Mouse (Mus musculus): ENCODE results near the gene Gm17617. TPM values are rescaled to one million over a fixed set of nuclear protein-coding genes. Genes with fewer than 3 reads are reported as not detected.

Gm17617 gene
- not detected for polyA plus RNA-seq (2014; fragmentation: Illumina TruSeq; extraction: RNeasy Lipid Tissue Mini Kit (QIAGEN cat#74804); ENCODE audit: low read depth, low replicate concordance)

DNA sequence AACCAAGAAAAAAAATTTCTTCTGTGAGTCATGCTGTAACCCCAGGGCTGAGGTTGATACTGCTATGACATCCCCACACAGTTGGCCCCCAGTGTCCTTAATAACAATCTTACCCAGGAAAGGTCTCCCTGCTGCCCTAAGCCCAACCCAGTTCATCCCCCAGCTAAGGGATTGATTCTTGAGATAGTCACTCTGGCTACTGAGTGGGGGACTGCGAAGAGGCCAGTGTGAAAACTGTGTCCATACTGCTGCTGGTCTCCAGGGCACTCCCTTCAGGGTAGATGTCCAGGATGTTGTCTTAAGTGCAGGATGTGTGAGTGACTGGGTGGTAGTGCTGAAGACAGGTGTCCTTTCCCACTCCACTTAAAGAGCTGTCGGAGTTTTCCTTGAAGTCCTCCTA is at the start of gene Gm17617:
Gene Gm17617 (minus strand): TSS at position 101 of the 400 bp plus-strand sequence.

DNA sequence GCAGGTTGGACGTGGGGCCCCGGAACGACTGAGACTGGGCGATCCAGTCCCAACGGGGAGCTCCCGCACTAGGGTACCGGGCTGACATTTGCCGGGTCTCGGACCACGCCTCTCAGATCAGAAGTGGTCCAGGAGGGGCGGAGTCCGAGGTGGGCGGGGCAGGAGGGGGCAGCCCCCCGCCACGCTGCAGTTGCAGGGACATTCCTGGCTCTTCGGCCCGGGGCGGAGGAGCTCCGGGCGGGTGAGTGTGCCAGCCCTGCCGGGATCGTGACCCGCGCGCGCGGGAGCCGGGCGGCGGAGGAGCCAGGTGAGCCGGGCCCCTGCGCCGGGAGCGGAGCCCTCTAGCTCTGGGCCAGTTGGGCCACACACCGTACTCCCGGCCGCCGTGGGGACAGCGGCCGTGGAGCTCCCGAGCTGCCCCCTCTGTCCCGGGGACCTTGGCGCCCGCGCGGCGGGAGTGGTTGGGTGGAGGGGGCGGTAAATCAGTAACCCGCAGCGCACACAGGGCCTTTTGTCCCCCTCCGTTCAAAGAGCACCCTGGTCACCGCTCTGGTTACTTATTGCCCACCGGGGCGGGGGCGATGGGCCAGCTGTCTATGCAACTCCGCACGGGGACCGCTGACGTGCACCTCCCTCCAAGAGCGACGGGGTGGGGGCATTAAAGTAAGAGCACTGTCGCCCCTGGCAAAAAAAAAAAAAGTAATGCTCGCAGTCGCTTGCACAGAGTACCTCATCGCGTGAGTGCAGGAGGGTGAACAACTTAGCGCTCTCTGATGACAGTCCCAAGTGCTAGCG is 19.5 kb upstream of the Gm17617 start, which contains the start of gene Fgfr4:
Gene Fgfr4 (plus strand): TSS at position 20 of the 795 bp plus-strand sequence.

DNA sequence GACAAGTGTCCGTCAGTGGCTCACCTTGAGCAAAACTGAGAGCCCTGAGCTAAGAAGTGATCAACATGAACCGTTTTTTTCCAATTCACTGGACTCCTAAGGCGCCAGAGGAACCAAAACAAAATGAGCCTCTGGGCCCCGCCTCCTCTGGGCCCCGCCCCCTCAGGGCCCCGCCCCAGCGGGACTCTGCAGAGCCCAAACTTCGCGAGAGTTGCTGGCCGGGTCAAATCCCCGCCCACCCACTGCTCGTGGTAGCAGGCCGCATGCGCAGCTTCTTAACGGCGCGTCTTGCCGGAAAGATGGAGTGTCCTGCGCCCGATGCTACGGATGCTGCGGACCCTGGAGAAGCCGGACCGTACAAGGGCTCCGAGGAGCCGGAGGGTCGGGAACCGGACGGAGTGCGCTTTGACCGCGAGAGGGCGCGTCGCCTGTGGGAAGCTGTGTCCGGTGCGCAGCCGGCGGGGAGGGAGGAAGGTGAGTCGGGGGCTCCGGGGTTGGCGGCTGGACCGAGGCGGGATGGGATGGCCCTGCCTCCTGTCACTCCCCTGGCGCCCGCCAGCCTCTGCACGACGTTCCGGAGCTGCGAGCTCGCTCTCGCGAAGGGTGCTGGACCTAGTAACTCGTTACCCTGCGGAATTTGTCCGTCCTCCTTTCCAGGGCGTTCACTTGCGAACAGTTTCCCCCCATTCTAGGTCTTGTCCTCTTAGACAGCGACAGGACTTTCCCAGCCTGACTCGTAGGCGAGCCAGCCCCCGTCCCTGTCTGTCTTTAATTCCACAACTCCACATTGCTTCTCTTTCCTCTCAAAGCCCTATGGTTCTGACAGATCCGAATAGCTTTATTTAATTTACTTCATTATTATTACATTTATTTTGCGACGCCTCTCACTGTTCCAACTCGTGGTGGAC is 28.0 kb downstream of the Gm17617 start, which contains the start of gene Zfp346:
Gene Zfp346 (plus strand): TSS at position 267 of the 908 bp plus-strand sequence.

DNA sequence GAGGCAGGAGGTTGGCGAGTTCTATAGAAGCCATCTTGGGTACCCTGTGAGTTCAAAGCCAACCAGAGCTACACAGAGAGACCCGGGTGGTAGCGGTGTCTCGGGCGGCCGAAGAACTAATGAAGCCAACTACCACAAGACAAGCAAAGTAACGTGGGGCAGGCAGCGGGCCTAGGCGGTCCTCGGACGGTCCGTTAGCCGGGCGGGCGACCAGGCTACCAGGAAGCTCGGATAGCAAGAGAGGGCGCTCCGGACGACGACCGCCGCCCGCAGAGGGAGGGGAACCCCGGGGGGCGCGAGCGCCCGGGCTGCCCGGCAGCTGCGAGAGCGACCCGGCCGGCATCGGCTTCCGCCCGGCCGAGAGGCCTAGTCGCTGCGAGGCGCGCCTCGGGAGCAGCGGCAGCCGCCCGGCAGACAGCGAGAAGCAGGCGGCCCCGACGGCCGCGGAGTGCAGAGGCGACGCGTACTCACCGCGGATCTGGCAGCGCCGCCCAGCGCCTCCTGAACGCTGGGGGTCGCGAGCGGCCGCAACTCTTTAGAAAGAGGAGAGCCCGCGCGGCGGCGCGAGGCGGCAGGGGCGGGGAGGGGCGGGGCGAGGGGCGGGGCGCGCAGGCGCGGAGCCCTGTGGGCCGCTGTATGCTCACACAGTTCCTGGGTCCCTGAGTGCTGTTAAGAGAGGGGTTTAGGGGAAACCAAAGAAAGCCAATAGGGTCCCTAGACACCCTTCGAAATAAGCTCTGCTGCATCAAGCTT is 33.4 kb downstream of the Gm17617 start, which contains the start of gene Uimc1:
Gene Uimc1 (minus strand): TSS at position 575 of the 753 bp plus-strand sequence.

Other genes with a start within 250 kb of the Gm17617 start
- not detected for gene Unc5a, start 184.1 kb downstream of the Gm17617 start, polyA plus RNA-seq (2014; fragmentation: Illumina TruSeq; extraction: RNeasy Lipid Tissue Mini Kit (QIAGEN cat#74804); ENCODE audit: low read depth, low replicate concordance)
- gene Hk3, start 112.2 kb downstream of the Gm17617 start, polyA plus RNA-seq (2014; fragmentation: Illumina TruSeq; extraction: RNeasy Lipid Tissue Mini Kit (QIAGEN cat#74804); ENCODE audit: low read depth, low replicate concordance) = not detected
- gene Uimc1, start 33.2 kb downstream of the Gm17617 start, polyA plus RNA-seq (2014; fragmentation: Illumina TruSeq; extraction: RNeasy Lipid Tissue Mini Kit (QIAGEN cat#74804); ENCODE audit: low read depth, low replicate concordance) = 60.6 TPM
- gene Zfp346, start 28.2 kb downstream of the Gm17617 start, polyA plus RNA-seq (2014; fragmentation: Illumina TruSeq; extraction: RNeasy Lipid Tissue Mini Kit (QIAGEN cat#74804); ENCODE audit: low read depth, low replicate concordance) = 5.1 TPM
- gene Fgfr4, start 19.1 kb upstream of the Gm17617 start, polyA plus RNA-seq (2014; fragmentation: Illumina TruSeq; extraction: RNeasy Lipid Tissue Mini Kit (QIAGEN cat#74804); ENCODE audit: low read depth, low replicate concordance) = 0.35 TPM
- gene Nsd1, start 76.2 kb upstream of the Gm17617 start, polyA plus RNA-seq (2014; fragmentation: Illumina TruSeq; extraction: RNeasy Lipid Tissue Mini Kit (QIAGEN cat#74804); ENCODE audit: low read depth, low replicate concordance) = 79.5 TPM
- gene Prelid1, start 187.0 kb upstream of the Gm17617 start, polyA plus RNA-seq (2014; fragmentation: Illumina TruSeq; extraction: RNeasy Lipid Tissue Mini Kit (QIAGEN cat#74804); ENCODE audit: low read depth, low replicate concordance) = 10.2 TPM
- 13.6 TPM for gene Rab24, start 188.4 kb upstream of the Gm17617 start, polyA plus RNA-seq (2014; fragmentation: Illumina TruSeq; extraction: RNeasy Lipid Tissue Mini Kit (QIAGEN cat#74804); ENCODE audit: low read depth, low replicate concordance)
- gene Mxd3, start 196.3 kb upstream of the Gm17617 start, polyA plus RNA-seq (2014; fragmentation: Illumina TruSeq; extraction: RNeasy Lipid Tissue Mini Kit (QIAGEN cat#74804); ENCODE audit: low read depth, low replicate concordance) = not detected
- gene Lman2, start 229.2 kb upstream of the Gm17617 start, polyA plus RNA-seq (2014; fragmentation: Illumina TruSeq; extraction: RNeasy Lipid Tissue Mini Kit (QIAGEN cat#74804); ENCODE audit: low read depth, low replicate concordance) = 29.8 TPM
- gene Rgs14, start 236.2 kb upstream of the Gm17617 start, polyA plus RNA-seq (2014; fragmentation: Illumina TruSeq; extraction: RNeasy Lipid Tissue Mini Kit (QIAGEN cat#74804); ENCODE audit: low read depth, low replicate concordance) = not detected

Data from sigmoid colon, adult 10 weeks (tissue).